ENCODE assay signal across 12 mouse cellular contexts in the genomic region with DNA sequence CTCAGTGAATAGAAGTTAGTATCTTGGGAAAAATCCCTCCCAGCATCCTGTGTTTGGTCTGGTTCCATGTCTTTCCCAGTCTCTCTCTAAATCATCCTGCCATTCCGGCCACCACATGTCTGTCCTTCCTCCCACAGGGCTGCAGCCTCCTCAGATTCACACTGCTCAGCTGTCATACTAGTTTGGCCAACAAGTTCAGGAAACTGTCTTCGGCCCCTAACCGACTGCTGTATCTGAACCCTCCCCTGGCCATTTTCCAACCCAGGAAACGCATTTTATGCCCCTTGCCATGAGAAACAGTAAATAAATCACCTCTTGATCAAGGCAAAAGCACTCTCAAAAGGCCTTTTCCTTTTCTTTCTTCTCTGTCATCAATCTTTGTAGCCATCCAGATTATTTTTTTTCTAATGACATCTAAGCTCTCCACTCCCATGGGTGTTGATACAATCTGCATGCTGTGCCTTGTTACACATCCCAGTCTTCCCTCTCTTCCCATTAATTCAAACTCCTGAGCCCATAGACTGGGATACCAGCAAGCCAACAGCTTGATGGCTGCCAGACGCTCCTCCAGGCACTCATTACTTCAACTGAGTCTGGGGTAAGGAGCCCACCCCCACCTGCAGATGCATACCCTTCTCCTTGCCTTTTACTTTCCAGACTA.
A peak's percentile ranks its signal among the peaks of the same experiment; 100 is the strongest.
DNase-seq lines count a peak whose midpoint lies in the region; ATAC-seq and TF ChIP-seq lines count a peak whose summit lies in the region.
"Had no signal": no experiment of that assay in that cellular context is flagged by ENCODE, and none has a peak within 500 bp of the region (broad histone marks: within the 10 kb centered on the region; RNA-seq: fewer than 3 reads in every experiment).

No protein-coding gene starts in this region.

- no peak overlapping the region for H3K9ac ChIP-seq in lung, postnatal 0 days (replicated peaks; ENCODE audit: low read depth)
- H3K9ac ChIP-seq: embryonic facial prominence, embryonic 12.5 days; limb, embryonic 15.5 days had no signal

- DNase-seq in heart, adult 11 months: peak; percentile 80
- DNase-seq in heart, adult 9 months (ENCODE audit: low spot score in 2 of 2): no peak
- peak; percentile 24 for DNase-seq in lung, postnatal 0 days (ENCODE audit: low spot score)
- DNase-seq in lung, adult 2 months: no peak
- peak; percentile 72 for DNase-seq in kidney, postnatal 10 days
- peak; percentile 58 for DNase-seq in mesoderm, embryonic 11.5 days (ENCODE audit: low read depth, low spot score)
- no peak for DNase-seq in right cerebral cortex, adult 2 months (ENCODE audit: low spot score in 2 of 2)
- DNase-seq in heart, postnatal 36 days: no peak
- DNase-seq: cerebellum, adult 9-11 months; heart, adult 18-20 months had no signal

- H3K4me1 ChIP-seq in lung, postnatal 0 days (ENCODE audit: insufficient read depth, low read depth, low read length): no peaks in the 10 kb centered on the region
- no peaks in the 10 kb centered on the region for H3K4me1 ChIP-seq in lung, adult 2 months (ENCODE audit: control insufficient read depth, insufficient read depth, low read length)
- H3K4me1 ChIP-seq: embryonic facial prominence, embryonic 12.5 days had no signal

- no peaks in the 10 kb centered on the region for H3K27me3 ChIP-seq in lung, postnatal 0 days (replicated peaks; ENCODE audit: insufficient read depth, low read length)
- H3K27me3 ChIP-seq: embryonic facial prominence, embryonic 12.5 days; limb, embryonic 15.5 days had no signal

- no peak overlapping the region for H3K4me2 ChIP-seq in lung, postnatal 0 days (replicated peaks; ENCODE audit: low read depth, low read length)
- H3K4me2 ChIP-seq: embryonic facial prominence, embryonic 12.5 days; limb, embryonic 15.5 days had no signal

- no peaks in the 10 kb centered on the region for H3K9me3 ChIP-seq in lung, postnatal 0 days (ENCODE audit: low read length)
- H3K9me3 ChIP-seq: embryonic facial prominence, embryonic 12.5 days; limb, embryonic 15.5 days had no signal

- intact Hi-C loops in heart, postnatal 36 days (cut with DNase I): no loop called here

- no peak for TF ChIP-seq POLR2A in lung, adult 2 months (IDR thresholded peaks at IDR 0.05; ENCODE audit: borderline replicate concordance, extremely low read depth, low read depth, low read length)

- TF ChIP-seq EP300 in lung, postnatal 0 days (IDR thresholded peaks at IDR 0.05): no peak

- H3K27ac ChIP-seq in lung, postnatal 0 days (ENCODE audit: low read length): no peak overlapping the region
- H3K27ac ChIP-seq: embryonic facial prominence, embryonic 12.5 days; limb, embryonic 15.5 days had no signal

- H3K36me3 ChIP-seq in lung, postnatal 0 days (ENCODE audit: insufficient read depth, low read length): no peaks in the 10 kb centered on the region
- H3K36me3 ChIP-seq: embryonic facial prominence, embryonic 12.5 days; limb, embryonic 15.5 days had no signal

- H3K4me3 ChIP-seq in lung, postnatal 0 days (ENCODE audit: low read depth, low read length): no peak overlapping the region
- no peak overlapping the region for H3K4me3 ChIP-seq in lung, adult 2 months (replicated peaks; ENCODE audit: extremely low read depth, low read depth, low read length)
- H3K4me3 ChIP-seq: embryonic facial prominence, embryonic 12.5 days; limb, embryonic 15.5 days had no signal

- whole genome bisulfite sequencing in lung, postnatal 0 days: 25% methylated on average over 5 of the region's 5 CpGs
- WGBS in lung, adult 2 months: 42% methylated on average over 5 of the region's 5 CpGs

- ATAC-seq in lung, postnatal 0 days: peak; percentile 37; the same call in 1 of the 2 replicates

- no peak for TF ChIP-seq CTCF in lung, postnatal 0 days (IDR thresholded peaks at IDR 0.05)
- TF ChIP-seq CTCF in lung, adult 2 months (IDR thresholded peaks at IDR 0.05; ENCODE audit: insufficient read depth, low read length): no peak

Comparison
In these comparisons a context has a peak if more than half of its experiments do, and no peak if none do; other contexts are left out.
1. DNase-seq: peak in heart, adult 11 months (single experiment), lung, postnatal 0 days (single experiment), kidney, postnatal 10 days (single experiment) and mesoderm, embryonic 11.5 days (single experiment); none in heart, adult 9 months (0 of 2), lung, adult 2 months (single experiment), right cerebral cortex, adult 2 months (0 of 2) and heart, postnatal 36 days (0 of 2).